Mouse (Mus musculus): ENCODE measurements at regions not wholly inside any gene's neighbourhood (a gene's known extent, or its start where the extent isn't known, plus 50 kb on each side); places are given as distances from the start of the nearest gene placed in this dataset.
A peak's percentile ranks its signal among the peaks of the same experiment; 100 is the strongest.
"Not testable (repeated sequence)": the region's sequence is repeated elsewhere in the genome, so short reads cannot be mapped to it uniquely, and the experiment has no call there.

- DNase-seq (ENCODE audit: low read depth) = no peak
Observed at GRCm38 (mm10) chr12:64788761-64789160, 128.9 kb upstream of the Gm527 start.

GRCm38 (mm10) chr12:64808492-64808891 lies 109.2 kb upstream of the Gm527 start:
- not testable (repeated sequence) for DNase-seq (ENCODE audit: low read depth)

DNA sequence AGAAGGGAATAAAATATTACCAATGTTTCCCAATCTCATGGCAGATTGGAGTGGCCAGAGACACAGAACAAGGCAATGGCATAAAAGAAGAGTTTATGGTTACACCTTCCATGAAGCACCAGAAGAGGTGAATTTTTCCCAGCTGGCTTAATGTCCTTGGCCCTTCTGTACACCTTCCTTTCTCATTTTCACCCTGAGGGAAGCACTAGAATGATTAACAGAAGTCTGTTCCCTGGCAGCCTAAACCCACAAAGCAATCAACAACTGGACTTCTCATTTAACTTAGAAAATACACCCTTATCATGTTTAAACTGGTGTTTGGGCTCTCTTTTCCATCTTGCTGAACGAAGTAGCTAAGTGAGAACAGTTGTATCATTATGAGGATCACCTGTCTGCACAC lies 107.6 kb upstream of the Gm527 start:
- no peak for DNase-seq (ENCODE audit: low read depth)

GRCm38 (mm10) chr12:64815871-64816270 lies 101.8 kb upstream of the Gm527 start:
- no peak for DNase-seq (ENCODE audit: low read depth)

DNA sequence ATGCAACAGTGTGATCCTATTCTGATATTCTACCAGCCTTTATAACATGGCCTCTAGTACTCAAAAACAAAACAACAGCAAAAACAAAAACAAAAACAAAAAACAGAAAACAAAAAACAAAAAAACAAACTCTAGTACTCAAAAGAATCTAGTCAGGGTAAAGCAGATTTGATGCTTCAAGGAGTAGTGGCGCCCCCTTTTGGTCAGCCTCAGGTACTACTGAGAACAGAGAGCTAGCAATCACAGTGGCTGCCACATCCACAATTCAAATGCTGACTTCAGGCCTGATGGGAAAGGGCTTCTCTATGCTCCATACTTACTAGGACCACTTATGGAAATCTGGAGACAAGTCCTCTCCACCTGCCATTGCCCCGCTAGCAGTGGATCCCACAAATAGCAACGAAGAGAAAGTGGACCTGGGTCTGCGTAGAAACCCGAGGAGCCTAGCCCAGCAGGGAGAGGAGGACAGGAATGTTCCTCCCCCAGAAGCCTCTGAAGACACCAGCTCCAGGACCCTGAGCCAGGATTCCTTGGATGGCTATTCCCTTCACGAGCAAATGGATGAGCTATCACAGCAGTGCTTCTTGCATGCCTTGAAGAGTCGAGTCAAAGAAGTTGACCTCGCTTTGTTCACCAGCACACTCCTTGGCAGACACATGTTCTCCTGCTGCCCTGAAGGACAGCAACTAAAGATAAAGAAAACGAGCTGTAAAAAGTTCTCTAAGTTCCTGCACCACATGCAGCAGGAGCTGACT lies 100.5 kb upstream of the Gm527 start:
- peak; percentile 27 for DNase-seq (ENCODE audit: low read depth)

- DNase-seq (ENCODE audit: low read depth) = no peak
Observed at GRCm38 (mm10) chr12:64820722-64821121, 97.0 kb upstream of the Gm527 start.

DNA sequence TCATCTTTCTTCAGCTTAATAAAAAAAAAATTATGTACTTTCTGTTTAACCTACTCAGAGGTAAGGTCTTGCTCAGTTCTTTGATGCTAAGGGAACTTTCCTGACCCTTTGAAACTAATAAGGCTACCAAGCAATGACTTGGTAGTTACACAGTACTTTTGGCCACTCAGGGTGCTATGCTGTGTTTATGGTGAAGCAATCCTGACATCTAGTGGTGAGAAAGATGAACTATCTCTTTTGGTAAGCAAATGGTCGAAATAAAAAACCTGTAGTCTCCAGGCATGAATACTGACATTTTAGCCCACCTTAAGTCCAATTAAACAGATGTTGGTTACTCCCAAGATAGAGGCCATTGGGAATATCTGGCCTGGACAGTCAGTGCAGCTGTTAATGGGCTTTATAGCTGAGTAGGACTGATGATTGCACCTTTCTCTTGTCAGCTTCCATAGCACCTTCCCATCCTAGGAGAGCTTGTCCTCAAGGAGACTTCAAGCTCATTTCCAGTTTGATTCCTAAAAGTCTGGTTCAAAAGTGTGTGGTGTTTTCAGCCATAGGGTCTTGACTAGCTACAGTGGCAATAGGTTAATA lies 88.0 kb upstream of the Gm527 start:
- peak; percentile 72 for DNase-seq (ENCODE audit: low read depth)

GRCm38 (mm10) chr12:64832313-64833151 lies 85.2 kb upstream of the Gm527 start:
- DNase-seq (ENCODE audit: low read depth) = no peak

DNA sequence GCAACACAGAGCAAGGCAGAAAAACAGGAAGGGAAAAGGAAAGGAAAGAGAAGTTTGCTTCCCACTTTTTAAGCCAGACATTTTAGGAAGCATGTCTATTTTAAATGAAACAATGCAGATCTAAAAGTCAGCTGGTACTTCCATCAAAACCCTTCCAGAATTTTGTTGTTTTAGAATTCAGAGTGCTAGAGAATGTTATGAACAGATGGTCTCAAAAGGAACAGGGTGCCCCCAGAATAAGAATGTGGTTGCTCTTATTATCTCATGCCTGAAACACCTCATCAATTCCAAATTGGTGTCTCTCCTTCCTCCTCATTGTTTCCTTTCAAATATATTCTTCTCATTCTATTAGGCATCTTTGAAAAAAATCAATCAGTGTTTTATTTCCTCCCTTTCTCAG lies 60.0 kb upstream of the Gm527 start:
- DNase-seq (ENCODE audit: low read depth) = no peak

Measured in NIH3T3 (cell line).